Mouse (Mus musculus) large intestine, adult 2 months (tissue): Measurements from ENCODE around the gene Tex52. TPM values are rescaled to one million over a fixed set of nuclear protein-coding genes. Genes with fewer than 3 reads are reported as not detected.
"Not testable (repeated sequence)": the region's sequence is repeated elsewhere in the genome, so short reads cannot be mapped to it uniquely, and the experiment has no call there.

Experiments
- DNase-seq: peaks from one replicate; pipeline ENCODE4 v3.0.0-alpha.2; 2012; ENCODE audit warnings: low read depth, low spot score
- WGBS: fragments of 180-500 bp; shearing (Covaris S2); methylation state at CpG from one replicate; pipeline ENCODE4 v1.1.7; 2018; 5-methylcytosine and 5-hydroxymethylcytosine counted together
- polyA plus RNA-seq: library from polyadenylated mRNA; depleted of rRNA; stranded (reverse); fragments of >200 nt; gene quantifications from 2 replicates; pipeline ENCODE4 v1.2.3, GENCODE M21; 2012

The Tex52 gene
- polyA plus RNA-seq, 1 experiment = 0.06 TPM

DNA sequence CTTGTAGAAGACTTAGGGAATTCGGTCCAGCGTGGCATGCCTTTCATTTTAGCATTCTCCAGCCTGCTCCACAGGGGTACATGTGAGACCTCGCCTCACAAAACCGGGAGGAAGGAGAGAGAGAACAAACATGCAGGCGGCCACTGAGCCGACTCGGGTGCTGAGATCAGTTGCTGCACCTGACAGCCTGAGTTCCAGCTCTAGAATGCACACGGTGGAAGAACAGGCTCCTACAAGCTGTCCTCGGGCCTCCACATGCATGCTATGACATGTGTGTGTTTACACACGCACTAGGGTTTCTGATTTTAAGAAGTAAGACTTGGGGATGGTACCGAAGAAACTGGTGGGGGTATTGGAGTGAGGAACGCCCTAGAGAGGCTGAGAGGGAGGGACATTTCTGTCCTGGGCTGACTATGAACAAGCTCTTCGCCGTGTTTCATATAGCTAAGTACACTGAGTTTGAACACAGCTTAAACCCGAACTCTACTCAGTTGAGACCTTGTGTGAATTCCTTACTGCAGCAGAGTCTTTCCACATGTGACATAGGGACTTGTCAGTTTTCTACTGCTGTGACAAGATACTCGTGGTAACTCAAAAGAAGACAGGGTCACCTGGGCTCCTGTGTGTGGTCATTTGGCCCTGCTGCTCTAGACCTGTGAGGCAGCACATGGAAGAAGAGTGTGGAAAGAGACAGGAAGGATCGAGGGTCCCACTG, 1.3 kb downstream of the Tex52 start:
- no peak for DNase-seq
- WGBS = 88% methylated on average over 17 of the region's 17 CpGs

GRCm38 (mm10) chr6:128379636-128380035, 4.4 kb downstream of the Tex52 start:
- DNase-seq = no peak
- WGBS = 82% methylated on average over 16 of the region's 16 CpGs

DNA sequence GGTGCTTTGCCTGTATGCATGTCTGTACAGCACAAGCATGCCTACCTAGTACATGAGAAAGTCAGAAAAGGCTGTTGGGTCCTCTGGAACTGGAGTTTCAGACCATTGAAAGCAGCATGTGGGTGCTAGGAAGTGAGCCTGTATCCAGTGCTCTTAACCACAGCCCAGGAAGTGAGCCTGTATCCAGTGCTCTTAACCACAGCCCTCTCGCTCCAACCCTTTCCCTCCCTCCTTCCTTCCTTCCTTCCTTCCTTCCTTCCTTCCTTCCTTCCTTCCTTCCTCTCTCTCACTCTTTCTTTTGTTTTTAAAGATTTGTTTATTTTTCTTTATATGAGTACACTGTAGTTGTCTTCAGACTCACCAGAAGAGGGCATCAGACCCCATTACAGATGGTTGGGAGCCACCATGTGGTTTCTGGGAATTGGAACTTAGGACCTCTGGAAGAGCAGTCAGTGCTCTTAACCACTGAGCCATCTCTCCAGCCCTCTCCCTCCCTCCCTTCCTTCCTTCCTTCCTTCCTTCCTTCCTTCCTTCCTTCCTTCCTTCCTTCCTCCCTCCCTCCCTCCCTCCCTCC, 5.4 kb downstream of the Tex52 start:
- WGBS = 69% methylated on average over 1 of the region's 1 CpGs
- not testable (repeated sequence) for DNase-seq

GRCm38 (mm10) chr6:128381254-128381653, 6.0 kb downstream of the Tex52 start:
- WGBS = 53% methylated on average over 3 of the region's 3 CpGs
- DNase-seq = no peak

- WGBS = 73% methylated on average over 7 of the region's 7 CpGs
- no peak for DNase-seq
These were observed 8.5 kb downstream of the Tex52 start for GRCm38 (mm10) chr6:128383752-128384151.

GRCm38 (mm10) chr6:128385026-128385425, 9.8 kb downstream of the Tex52 start:
- DNase-seq = no peak
- WGBS = 34% methylated on average over 1 of the region's 1 CpGs

DNA sequence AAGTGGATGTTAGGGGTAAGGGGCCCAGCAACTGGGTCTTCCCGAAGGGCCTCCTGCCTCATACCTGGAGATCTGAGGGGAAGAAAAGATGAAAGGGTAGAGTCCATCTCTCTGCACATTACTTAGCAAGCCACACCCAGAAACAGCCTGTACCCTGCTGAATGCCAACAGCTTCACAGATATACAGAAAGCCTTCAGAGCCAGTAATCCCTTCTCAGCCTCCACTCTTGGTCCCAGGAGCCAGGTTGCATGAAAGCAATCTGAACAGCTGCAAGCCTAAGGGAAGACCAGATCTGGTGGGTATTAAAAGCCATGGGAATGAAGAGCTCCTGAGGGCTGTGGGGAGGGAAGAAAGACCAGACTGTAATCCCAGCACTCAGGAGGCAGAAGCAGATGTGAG, 13.9 kb downstream of the Tex52 start:
- WGBS = 32% methylated on average over 1 of the region's 1 CpGs

DNA sequence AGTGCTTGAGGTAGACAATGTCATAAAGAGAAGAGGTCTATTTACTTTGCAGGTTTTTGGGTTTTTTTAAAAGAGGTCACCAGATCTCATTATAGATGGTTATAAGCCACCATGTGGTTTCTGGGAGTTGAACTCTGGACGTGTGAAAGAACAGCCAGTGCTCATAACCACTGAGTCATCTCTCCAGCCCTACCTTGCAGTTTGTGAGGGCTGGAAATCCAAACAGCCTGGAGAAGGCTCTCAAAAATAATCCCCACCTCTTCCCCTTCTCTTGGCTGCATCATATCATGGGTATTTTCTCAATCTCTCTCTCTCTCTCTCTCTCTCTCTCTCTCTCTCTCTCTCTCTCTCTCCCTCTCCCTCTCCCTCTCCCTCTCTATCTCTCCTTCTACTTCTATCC, 15.4 kb downstream of the Tex52 start:
- WGBS = 12% methylated on average over 1 of the region's 1 CpGs
- no peak for DNase-seq

More for the DNA sequence above, 13.9 kb downstream of the Tex52 start:
- DNase-seq = no peak

DNA sequence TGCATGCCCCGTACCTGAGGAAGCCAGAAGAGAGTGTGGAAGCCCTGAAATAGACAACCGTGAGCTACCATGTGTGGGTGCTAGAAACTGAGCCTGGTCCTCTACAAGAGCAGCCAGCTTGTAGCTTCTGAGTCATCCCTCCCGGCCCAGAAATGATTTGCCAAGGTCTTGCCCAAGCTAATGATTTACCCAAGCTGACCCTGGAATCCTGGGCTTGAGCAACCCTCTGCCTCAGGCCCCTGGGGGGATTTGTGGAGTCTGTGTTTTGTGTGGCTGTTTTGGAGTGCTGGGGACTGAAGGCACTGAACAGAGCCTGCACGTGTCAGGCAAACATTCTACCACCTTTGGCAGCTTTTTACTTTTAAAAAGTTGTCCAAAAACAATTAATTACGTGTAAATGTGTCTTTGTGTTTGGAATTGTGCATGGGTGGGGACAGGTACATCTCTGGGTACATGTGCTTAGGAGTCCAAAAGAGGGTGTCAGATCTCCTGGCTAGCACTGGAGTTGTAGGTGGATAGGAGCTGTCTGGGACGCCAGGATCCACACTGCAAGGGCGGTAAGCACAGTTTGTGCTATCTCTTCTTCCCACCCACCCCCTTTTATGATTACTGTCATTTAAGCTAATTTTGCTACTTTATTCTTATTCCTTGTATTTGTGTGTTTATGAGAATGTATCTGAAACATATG, 22.5 kb downstream of the Tex52 start:
- DNase-seq = no peak
- 60% methylated on average over 7 of the region's 7 CpGs for WGBS

- 79% methylated on average over 3 of the region's 3 CpGs for whole genome bisulfite sequencing
- no peak for DNase-seq
These were observed 23.7 kb downstream of the Tex52 start, which contains the start of gene Nrip2 for GRCm38 (mm10) chr6:128398996-128399395. Gene Nrip2 (plus strand): TSS chr6:128399296.

DNA sequence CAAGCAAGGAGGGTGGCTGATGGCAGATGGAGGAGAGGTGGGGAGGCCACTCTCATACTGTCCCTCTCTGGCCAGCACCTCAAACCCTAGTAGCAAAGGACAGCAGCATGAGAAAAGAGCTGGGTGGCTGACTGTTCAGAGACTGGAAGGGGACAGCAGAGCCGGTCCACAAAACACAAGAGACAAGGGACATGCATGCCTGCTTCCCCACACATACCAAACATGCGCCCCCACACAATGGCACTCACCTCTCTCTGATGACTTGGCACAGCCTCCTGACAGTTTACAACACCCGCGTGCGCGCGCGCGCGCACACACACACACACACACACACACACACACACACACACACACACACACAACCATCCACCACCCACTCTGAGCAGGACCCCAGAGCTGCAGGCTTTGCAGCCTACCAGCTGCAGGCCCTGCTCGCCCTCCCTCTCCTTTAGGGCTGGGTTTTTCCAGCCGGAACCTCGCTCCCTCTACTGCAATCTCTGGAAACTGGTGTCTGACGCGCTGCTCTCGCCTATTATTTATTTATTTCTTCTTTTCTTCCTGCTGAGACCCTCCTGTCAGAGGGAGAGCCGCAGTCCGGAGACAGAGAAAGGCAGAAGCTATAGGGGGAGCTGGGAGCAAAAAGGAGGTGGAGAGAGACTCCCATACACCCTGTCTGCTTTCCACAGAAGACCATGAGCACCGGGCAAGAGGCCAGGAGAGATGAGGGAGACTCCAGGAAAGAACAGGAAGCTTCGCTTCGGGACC, 24.3 kb downstream of the Tex52 start:
- WGBS = 14% methylated on average over 21 of the region's 21 CpGs
- DNase-seq = no peak

- 53% methylated on average over 5 of the region's 5 CpGs for WGBS
These were observed 29.5 kb downstream of the Tex52 start for GRCm38 (mm10) chr6:128404708-128405107.

DNA sequence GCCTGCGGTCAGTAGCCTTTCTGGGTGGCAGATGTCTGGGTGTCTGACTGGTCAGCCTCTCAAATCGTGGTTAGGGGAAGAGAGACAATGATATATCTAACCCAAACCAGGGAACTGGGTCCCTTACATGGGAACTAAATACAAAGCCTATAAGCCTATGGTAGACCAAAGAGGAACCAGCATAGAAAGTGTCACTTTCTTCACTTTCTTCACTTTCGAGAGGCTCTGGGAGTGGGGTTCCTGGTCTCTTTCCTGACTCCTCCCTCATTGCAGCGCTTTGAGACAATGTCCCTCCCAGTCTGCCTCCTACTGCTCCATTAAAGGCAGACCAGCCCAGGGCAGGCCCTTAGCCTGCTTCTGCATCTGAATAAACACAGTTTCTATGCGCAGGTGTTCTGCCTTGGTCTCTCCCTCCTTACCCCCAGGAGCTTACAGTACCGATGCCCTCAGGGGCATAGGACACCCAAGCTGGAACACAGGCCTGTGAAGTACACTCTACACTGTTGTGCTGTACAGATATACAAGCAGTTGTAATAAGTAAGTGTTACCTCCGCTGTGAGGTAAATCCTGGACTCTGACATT, 33.4 kb downstream of the Tex52 start:
- WGBS = 90% methylated on average over 7 of the region's 7 CpGs

More at GRCm38 (mm10) chr6:128404708-128405107, 29.5 kb downstream of the Tex52 start:
- no peak for DNase-seq

DNA sequence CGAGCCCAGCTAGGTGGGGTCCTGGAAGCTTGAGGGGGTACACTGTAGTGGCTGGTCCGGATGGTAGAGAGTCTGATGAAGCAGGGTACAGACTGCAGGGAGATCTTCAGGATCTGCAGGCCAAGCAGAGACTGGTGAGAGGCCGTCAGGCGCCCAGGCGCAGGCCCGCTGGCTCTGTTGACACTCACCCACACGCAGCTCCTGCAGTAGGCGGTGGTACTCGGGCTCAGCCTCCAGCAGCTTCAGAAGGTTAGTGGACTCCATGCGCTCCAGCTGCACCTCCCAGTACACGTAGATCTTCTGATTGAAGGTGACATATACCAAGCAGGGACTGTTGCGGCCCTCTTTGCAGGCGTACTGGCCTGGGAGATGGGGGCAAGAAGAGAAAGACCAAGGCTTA, 35.0 kb downstream of the Tex52 start:
- 95% methylated on average over 13 of the region's 13 CpGs for WGBS
- no peak for DNase-seq

More for the DNA sequence above, 33.4 kb downstream of the Tex52 start:
- DNase-seq = no peak

DNA sequence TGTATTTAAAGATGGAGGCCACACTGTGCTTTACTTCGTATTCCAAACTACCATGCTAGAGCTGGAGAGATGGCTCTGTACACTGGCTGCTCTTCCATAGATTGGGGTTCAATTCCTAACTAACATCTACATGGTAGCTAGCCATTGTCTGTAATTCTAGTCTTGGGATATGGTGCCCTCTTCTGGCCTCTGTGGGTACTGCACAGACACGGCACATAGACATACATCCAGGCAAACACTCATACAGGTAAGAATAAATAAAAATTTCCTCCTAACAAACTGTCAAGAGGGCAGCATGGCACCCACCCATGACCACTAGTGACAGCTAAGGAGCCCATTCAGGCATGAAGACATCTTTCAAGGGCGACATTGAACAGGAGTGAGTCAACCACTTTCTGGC, 35.9 kb downstream of the Tex52 start:
- DNase-seq = no peak
- 13% methylated on average over 3 of the region's 3 CpGs for WGBS

DNA sequence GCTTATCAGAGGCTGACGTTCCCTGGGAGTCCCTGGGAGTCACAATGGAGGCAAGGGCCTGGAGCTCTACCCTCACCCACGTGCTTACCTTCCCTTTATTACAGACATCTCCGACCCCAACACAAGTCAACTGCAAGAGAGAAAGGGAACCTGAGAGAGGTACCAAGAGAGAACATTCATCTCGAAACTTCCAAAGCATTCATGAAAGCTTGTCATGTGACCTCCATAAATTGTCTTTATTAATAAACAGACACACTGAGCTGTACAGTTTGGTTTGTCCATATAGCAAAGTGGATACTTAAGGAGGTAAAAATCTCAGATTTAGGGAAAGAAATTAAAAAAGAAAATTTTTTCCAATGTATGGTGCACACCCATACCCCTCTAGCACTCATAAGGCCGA, 40.9 kb downstream of the Tex52 start:
- 89% methylated on average over 5 of the region's 5 CpGs for WGBS
- DNase-seq = no peak

GRCm38 (mm10) chr6:128418076-128418475, 42.8 kb downstream of the Tex52 start:
- WGBS = 71% methylated on average over 1 of the region's 1 CpGs
- no peak for DNase-seq

DNA sequence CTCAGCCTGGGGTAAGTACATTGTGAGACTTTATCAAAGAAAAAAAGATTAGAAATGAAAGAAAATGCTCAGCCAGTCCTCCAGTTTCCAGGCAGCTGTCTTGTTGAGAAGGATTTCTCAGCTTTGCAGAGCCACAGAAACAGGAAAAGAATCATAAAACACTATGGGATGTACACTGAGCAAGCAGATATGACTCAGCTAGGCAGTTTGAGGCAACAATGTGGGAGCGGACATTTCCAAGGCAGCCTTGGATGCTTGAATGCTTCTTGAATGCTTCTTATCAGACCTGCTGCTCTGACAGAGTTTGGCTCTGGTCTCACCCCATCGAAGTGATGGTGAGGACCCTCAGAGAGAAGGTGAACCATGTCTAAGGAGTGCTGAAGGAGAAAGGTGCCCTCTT, 45.8 kb downstream of the Tex52 start:
- no peak for DNase-seq
- 39% methylated on average over 2 of the region's 2 CpGs for WGBS

- WGBS = 75% methylated on average over 3 of the region's 3 CpGs
- no peak for DNase-seq
These were observed 46.2 kb downstream of the Tex52 start for GRCm38 (mm10) chr6:128421480-128421879.
